Mouse (Mus musculus) kidney, postnatal 36 days (tissue): Measurements from ENCODE around the gene Dnah14.
"Not testable (repeated sequence)": the region's sequence is repeated elsewhere in the genome, so short reads cannot be mapped to it uniquely, and the experiment has no call there.

Experiments used
- DNase-seq, 2 experiments: peaks; one replicate each; pipeline ENCODE4 v3.0.0; 2021 to 2022; ENCODE audit warnings: mixed read lengths in 2 of 2

The Dnah14 gene

GRCm38 (mm10) chr1:181611118-181611517, 34.8 kb downstream of the Dnah14 start:
- DNase-seq, result no peak

DNA sequence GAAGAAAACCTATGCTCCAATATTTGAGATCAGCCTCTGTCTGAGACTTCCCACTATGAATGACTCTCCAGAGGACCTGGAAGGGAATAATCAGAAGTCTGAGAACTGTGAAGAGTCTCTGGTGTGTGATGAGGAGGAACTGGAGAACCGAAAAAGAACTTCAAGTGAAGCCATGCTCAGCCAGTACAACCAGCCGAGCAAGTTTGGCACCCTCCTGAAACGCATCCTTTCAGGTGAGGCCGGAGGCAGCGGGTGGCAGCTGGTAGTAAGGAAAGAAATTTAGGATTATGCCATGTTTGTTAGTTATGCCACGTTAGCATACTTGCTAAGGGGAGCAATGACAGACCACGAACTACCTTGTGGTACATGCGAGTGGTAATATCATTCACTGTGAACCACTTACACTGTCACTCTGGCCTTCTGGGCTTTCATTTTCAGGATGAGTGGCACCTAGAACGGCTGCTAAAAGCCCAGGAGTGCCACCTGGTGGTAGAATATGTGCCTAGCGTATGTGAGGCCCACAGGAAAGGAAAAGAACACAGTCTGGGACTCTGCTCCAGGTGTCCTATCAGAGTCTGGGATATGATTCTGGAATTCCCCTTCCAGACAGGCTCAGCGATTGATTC, 39.6 kb downstream of the Dnah14 start:
- DNase-seq, result peak; percentile 74 to 86

- DNase-seq, result peak in 1 of 2 experiments; percentile 41
Observed at GRCm38 (mm10) chr1:181617332-181617731, 41.0 kb downstream of the Dnah14 start.

DNA sequence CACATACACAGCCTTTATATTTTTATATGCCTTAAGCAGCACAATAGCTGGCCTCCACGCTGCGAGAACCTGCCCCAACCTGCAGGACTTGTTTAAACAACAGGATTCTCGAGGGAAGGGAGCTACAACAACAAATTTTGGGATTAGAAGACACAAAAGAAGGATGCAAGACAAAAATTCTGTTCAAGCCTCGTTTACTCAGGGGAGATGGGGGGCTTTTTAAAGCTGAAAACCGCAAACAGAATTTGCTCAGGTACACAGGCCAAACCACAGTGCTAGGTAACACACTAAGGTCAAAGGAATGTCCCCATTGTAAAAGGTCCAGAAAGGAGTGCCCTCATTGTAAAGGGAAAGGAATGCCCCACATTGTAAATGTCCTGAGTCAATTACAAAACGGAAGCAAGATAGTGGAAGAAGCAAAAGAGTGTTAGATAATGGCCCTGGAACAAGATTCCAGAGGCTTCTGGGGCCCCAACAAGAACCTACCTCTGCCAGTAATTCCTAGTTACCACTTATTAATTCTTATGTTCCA, 46.9 kb downstream of the Dnah14 start:
- DNase-seq, result no peak

DNA sequence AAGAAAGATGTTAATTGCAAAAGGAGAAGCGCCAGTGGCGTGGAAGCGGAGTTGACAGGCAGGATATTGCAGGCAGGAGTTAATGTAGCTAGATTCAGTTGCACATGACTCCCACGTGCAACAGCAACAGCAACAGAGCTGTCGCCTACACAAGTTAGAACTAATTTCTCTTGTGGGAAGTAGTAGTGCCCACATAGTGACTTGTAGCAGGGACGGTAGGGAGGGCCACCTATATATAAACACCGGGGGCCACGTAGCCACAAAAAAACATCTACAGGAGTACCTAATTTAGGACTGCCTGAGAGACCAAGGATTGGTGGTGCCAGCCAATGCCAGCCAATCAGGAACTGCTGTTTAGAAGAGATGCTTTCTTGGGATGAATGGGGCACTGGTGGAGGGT, 48.5 kb downstream of the Dnah14 start:
- no peak for DNase-seq

GRCm38 (mm10) chr1:181628276-181628675, 51.9 kb downstream of the Dnah14 start:
- no peak for DNase-seq

- DNase-seq, result no peak
Observed at GRCm38 (mm10) chr1:181631371-181631770, 55.0 kb downstream of the Dnah14 start.

GRCm38 (mm10) chr1:181637997-181638713, 61.8 kb downstream of the Dnah14 start:
- no peak for DNase-seq

DNA sequence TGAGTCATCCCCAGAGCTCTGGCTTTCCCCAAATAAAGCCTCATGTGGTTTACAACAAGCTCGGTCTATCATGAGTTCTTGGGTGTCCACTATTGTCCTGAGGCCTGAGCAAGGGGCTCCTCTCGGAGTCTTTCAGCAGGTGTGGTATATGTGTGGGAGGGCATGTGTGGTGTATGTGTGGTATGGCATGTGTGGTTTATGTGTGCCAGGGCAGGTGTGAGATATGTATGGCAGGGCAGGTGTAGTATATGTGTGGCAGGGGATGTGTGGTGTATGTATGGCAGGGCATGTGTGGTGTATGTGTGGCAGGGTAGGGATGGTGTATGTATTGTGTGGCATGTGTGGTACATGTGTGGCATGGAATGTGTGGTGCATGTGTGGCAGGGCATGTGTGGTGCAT, 64.0 kb downstream of the Dnah14 start:
- no peak for DNase-seq

DNA sequence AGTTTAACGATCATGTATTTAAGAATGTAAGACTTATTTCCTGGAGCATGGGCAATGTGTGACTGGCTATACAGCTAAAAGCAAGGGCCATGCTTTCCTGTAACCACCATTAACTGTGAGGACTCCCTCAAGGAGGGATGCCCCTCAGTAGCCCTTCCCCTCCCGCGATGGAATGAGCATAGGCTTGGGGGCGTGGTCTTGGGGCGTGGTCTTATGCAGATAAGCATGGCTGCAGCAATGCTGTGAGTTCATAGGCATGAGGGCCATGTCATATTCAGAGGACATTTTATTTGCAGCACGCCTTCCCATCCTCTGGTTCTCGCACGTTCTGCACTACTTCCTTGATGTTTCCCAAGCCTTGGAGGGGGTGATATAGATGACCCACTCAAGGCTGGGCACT, 71.1 kb downstream of the Dnah14 start:
- DNase-seq, result no peak

- DNase-seq, result no peak
Observed at GRCm38 (mm10) chr1:181653481-181653880, 77.1 kb downstream of the Dnah14 start.

- no peak for DNase-seq
Observed at GRCm38 (mm10) chr1:181656421-181656820, 80.1 kb downstream of the Dnah14 start.

DNA sequence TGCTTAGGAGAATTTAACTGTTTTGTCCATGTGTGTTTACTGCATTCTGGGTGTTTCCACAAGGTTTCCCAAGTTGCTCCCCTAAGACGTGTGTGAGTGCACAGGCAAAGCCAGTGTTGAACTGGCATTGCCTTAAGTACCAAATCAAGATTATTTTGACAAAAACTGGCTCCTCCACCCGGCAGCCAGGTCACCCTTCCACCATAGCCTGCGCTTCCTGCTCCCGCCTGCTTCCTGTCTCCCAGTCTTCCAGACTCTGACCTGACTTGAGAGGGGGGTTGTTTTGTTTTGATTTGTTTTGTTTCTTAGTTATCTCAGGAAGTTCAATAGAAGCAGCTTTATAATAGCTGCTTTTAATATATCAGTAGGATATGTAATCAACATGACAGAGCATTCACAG, 90.4 kb downstream of the Dnah14 start:
- DNase-seq, result peak; percentile 4 to 23

- no peak for DNase-seq
Observed at GRCm38 (mm10) chr1:181694729-181695498, 118.6 kb downstream of the Dnah14 start.

- peak; percentile 28 to 72 for DNase-seq
Observed at GRCm38 (mm10) chr1:181728707-181729106, 152.3 kb downstream of the Dnah14 start.

- no peak for DNase-seq
Observed at GRCm38 (mm10) chr1:181733517-181733916, 157.2 kb downstream of the Dnah14 start.

- DNase-seq, result no peak
Observed at GRCm38 (mm10) chr1:181740259-181740658, 163.9 kb downstream of the Dnah14 start.

- DNase-seq, result no peak
Observed at GRCm38 (mm10) chr1:181742251-181742885, 166.0 kb downstream of the Dnah14 start.

DNA sequence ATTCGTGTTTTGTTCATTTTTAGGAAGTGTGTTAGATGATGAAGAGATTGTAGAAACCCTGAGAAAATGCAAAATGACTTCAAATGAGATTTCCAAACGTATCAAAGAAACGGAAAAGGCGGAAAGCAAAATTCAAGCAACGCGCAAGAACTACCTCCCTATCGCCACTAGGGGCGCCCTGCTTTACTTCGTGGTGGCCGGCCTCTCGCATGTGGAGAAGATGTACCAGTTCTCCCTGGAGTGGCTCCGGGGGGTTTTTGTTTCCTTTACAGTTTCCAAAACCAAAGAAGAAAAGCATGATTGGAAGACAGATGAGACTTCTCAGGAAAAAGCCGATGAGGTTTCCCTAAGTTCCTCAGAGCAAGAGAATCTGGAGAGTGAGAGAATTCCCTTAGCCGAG, 193.0 kb downstream of the Dnah14 start:
- peak in 1 of 2 experiments; percentile 9 for DNase-seq

- DNase-seq, result no peak
Observed at GRCm38 (mm10) chr1:181771871-181772270, 195.5 kb downstream of the Dnah14 start.

DNA sequence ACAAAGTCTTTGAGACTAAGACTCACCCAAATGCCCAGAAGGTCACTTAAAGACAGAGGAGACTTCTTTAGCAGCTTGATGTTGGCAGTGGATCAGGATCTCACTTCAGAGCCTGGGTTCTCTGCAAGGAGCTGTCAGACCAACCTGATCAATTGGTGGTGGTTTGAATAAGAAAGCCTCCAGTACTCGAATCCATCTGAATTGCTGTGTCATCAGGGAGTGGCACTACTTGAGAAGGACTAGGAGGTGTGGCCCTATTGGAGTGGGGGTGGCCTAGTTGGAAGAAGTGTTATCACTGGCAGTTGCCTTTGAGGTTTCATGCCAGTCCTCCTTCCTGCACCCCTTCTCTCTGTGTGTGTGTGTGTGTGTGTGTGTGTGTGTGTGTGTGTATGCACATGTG, 200.2 kb downstream of the Dnah14 start:
- no peak for DNase-seq

- DNase-seq, result not testable (repeated sequence)
Observed at GRCm38 (mm10) chr1:181782600-181782999, 206.2 kb downstream of the Dnah14 start.

GRCm38 (mm10) chr1:181789952-181790351, 213.6 kb downstream of the Dnah14 start:
- DNase-seq, result no peak
